Mouse (Mus musculus) left cerebral cortex, adult 9 months (tissue): Measurements from ENCODE around the gene Snw1.
"Not testable (repeated sequence)": the region's sequence is repeated elsewhere in the genome, so short reads cannot be mapped to it uniquely, and the experiment has no call there.

Source experiments
- DNase-seq, 2 experiments: peaks; one replicate each; pipeline ENCODE4 v3.0.0; 2022; ENCODE audit warnings: low spot score in 2 of 2

Snw1 gene

DNA sequence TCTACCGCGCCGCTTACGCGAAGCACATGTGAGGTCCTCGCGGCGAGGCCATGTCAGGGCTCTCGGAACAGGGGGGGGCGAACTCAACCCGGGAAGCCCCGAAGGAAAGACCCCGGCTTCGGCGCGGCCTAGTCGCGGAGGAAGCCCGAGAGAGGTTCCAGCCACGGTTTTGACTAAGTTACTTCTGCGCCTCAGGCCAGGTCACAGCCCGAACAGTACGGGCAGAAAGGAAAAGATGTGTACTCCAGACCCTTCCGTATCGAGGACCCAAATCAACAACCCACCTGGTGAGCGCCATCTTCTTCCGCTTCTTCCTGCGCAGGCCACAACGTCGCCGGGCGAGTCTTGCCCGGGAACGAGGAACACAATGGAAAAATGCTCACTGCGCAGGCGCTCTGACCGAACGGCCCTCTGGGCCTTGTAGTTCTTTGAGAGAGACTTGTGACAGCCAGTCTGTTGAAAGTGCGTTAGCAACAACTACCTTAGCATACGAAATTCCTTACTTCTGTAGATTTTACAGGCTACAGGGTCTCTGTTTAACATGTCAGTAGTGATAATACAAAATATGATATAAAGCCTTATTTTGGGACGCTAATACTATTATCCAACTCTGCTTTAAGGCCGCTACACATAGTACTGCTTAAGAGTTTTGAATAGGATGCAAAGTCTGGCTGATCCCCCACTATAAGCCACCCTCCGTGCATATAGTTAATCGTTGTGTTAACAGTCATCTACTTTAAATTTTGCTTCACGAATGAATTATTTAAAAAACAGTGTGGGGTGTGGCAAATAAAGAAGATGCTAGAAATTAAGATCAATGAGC is at the start of gene Snw1:
Gene Snw1, minus strand, starts transcription at position 311 of the 823 bp plus-strand sequence.
- DNase-seq, result peak; percentile 87 to 95

- not testable (repeated sequence) for DNase-seq
Observed at GRCm38 (mm10) chr12:87519616-87520015, 47.5 kb upstream of the Snw1 start.

- DNase-seq, result not testable (repeated sequence)
Observed at GRCm38 (mm10) chr12:87514016-87514415, 41.9 kb upstream of the Snw1 start, which contains the start of gene Gm8300. TSS of gene Gm8300 (plus strand) at chr12:87514316.

GRCm38 (mm10) chr12:87494421-87494820 is 22.3 kb upstream of the Snw1 start, which contains the start of gene Gm5788:
TSS of gene Gm5788 (plus strand) at chr12:87494721.
- DNase-seq, result not testable (repeated sequence)

GRCm38 (mm10) chr12:87488683-87489082 is 16.6 kb upstream of the Snw1 start:
- DNase-seq, result not testable (repeated sequence)

- not testable (repeated sequence) for DNase-seq
Observed at GRCm38 (mm10) chr12:87482482-87482881, 10.4 kb upstream of the Snw1 start.

DNA sequence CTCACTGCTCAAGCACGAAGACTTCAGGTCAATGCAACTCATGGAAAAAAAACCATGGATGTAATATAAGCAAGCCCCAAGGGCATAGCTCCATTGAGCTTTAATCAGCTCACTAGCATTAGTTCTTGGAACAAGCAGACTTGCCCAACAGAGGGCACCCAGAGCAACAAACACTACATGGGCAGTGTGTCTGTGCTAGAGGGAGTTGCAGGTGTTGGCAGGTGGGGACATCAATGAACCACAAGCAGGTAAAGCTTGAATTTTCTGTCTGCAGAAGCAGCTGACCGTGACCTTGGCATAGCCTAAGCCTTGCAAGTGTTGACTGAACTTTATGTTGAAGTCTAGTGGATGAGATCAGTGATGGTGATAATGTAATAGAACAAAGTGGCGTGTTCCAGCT is 2.7 kb upstream of the Snw1 start:
- DNase-seq, result no peak

GRCm38 (mm10) chr12:87471421-87471963 is 582 bp downstream of the Snw1 start:
- peak; percentile 31 to 48 for DNase-seq

DNA sequence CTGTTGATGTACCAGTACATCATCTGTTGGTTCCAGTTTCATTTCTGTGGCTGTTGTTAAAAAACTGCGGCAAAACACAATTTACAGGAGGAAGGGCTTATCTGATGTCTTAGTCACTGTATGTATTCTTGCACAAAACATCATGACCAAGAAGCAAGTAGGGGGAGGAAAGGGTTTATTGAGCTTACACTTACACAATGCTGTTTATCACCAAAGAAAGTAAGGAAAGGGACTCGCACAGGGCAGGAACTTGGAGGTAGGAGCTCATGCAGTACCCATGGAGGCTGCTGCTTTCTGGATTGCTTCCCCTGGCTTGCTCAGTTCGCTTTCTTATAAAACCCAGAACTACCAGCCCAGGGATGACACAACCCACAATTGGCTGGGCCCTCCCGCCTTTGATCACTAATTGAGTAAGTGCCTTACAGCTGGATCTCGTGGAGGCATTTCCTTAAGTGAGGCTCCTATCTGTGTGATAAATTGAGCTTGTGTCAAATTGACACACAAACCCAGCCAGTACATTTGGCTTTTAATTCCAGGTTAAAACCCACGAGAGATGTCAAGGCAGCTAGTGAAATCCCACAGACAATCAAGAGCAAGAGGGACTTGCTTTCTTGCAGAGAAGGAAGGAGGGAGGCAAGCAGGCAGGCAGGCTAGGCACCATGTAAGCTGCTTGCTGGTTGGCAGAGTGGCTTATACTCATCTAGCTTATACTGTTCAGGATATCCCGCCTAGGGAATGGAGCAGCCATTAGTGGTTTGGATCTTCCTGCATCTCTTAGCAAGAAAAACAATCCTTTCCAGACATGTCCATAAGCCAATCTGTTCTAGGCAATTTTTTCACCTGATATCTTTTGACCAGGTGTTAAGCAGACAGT is 1.6 kb downstream of the Snw1 start:
- DNase-seq, result no peak

GRCm38 (mm10) chr12:87464678-87465297 is 7.3 kb downstream of the Snw1 start:
- no peak for DNase-seq

DNA sequence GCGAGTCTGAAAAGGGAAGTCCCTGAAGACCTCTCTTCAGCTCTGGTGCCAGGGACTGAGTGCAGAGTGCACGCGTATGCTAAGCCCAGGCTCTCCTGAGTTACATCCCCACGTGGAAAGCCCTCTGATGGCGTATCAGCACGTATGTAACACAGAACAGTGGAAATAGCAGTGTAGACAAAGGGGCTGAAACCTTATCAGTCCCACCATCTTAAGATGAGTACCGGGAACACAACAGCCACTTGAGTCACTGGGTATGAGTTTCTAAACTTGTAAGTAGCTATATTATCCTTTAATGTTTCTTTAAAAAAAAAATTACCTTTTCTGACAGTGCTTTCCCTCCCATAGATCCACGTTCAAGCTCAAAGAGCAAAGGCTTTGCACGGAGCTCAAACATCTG is 22.6 kb downstream of the Snw1 start:
- no peak for DNase-seq

DNA sequence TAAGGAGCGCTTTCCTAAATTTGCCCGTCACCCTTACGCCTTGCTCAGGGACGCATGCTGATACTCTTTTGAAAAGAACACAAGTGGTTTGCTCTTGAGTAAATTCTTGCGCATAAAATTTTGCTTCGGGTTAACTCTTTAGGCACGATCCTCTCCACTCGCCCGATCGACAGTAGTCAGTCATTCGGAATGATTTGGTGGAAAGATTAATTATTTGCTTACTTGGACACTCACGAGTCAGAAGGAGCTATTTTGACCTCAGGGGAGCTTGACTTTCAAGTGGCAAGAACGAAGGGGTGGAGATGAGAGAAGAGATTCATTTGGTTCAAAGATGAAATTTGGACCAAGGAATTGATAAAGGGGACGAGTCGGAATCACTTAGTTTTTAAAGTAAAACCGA is 27.9 kb downstream of the Snw1 start:
- DNase-seq, result no peak

- peak; percentile 79 to 92 for DNase-seq
Observed at GRCm38 (mm10) chr12:87443700-87444122, 28.4 kb downstream of the Snw1 start, which contains the start of the genes Slirp and Alkbh1. TSS of gene Slirp (plus strand) at chr12:87443896. TSS of gene Alkbh1 (minus strand) at chr12:87444017.

GRCm38 (mm10) chr12:87443115-87443699 is 28.9 kb downstream of the Snw1 start:
- DNase-seq, result no peak

GRCm38 (mm10) chr12:87442177-87443114 is 29.6 kb downstream of the Snw1 start:
- no peak for DNase-seq

GRCm38 (mm10) chr12:87428885-87429284 is 43.2 kb downstream of the Snw1 start:
- no peak for DNase-seq

- no peak for DNase-seq
Observed at GRCm38 (mm10) chr12:87428295-87428694, 43.8 kb downstream of the Snw1 start.

DNA sequence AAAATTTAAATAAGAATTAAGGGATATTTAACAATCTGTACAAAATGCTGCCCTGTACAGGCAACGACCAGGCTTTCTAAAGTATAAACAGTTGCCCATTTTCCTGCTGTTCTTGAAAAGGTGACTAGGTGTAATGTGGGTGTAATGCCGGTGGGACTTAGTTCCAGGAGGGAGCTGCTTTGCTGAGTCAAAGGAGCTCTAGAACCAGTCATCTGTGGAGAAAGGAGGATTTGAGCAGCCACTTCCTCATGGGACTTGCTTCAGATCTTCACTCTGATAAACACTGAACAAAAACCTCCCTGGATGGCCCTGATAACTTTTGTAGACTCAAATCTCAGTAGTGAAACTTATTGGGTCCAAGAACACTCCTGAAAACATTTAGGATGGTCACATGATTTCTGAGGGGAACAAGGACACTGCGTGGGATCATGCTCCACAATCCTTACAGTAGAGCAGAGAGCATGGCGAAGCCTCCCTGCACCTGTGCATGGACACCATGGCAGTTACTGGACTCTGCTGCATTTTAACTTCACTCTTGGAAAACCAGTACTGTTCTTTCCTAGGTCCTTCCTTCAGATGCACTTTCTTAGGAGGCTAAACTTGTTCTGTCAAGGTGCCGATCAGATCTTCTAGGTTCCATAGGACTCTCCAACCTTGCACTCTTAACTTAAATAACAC is 45.6 kb downstream of the Snw1 start:
- no peak for DNase-seq

DNA sequence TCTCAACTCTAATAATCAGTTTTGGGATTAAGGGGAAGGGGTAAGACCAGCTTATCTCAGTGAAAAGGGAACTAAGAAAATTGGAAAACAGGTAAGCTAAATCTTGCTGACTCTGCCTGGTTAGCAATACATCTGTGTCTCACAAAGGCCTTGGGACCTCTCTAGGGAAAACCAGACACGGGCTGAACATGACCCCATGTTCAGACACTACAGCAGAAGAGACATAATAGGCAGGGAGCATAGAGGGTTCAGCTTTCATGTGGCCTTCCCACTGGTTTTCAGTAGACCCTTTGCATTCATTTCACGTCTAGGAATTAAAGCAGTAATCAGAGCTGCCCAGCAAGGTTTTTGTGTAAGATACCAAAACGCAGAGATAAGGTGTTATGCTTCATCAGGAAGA is 47.6 kb downstream of the Snw1 start:
- DNase-seq, result no peak
